Mouse (Mus musculus): ENCODE measurements around the gene Fam78a.

DNA sequence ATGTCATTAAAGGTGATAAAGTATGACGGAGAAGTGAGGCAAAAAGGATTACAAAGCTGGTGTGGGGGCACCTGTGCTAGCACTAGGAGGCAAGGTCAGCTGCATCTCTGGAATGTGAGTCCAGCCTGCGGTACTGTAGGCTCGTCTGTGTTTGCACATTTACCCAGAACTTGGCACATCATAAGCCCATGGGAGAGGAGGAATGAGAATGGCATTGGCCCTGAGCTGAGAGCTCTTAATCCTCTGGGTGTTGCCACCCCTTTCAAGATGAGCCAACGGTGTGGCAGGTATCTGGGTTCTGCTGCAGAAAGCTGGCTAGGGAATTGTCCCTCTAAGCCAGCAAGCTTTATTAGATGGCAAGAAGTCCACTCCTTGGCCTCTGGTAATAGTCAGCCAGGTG, 65.0 kb downstream of the Fam78a start:
- TF ChIP-seq ZC3H11A (IDR thresholded peaks at IDR 0.05; ENCODE audit: borderline replicate concordance, low read depth, low read length) (no peak), MAFK (IDR thresholded peaks at IDR 0.05; ENCODE audit: insufficient read depth, low read depth, low read length) (no peak), ZNF384 (IDR thresholded peaks at IDR 0.05; ENCODE audit: low read depth, low read length) (no peak), HCFC1 (IDR thresholded peaks at IDR 0.05; ENCODE audit: borderline replicate concordance, insufficient read depth, low read length) (no peak)

Measured in ES-E14 (cell line).